Mouse (Mus musculus) C2C12 (cell line): ENCODE data around the gene Trim11. TPM values are rescaled to one million over a fixed set of nuclear protein-coding genes. Genes with fewer than 3 reads are reported as not detected.
A peak's percentile ranks its signal among the peaks of the same experiment; 100 is the strongest.

Experiments
- H3K27me3 ChIP-seq: one replicate; pipeline ENCODE4 v1.6.1; 2011; ENCODE audit not compliant: control insufficient read depth, insufficient read depth, insufficient read length
- H3K36me3 ChIP-seq: one replicate; pipeline ENCODE4 v1.6.1; 2011; ENCODE audit not compliant: control insufficient read depth, insufficient read depth
- H3K4me3 ChIP-seq: one replicate; pipeline ENCODE4 v1.5.1; 2011; ENCODE audit warnings: mild to moderate bottlenecking, control low read depth; ENCODE audit not compliant: poor library complexity, insufficient read depth, severe bottlenecking
- H3K79me2 ChIP-seq: one replicate; pipeline ENCODE4 v1.6.1; 2011; ENCODE audit not compliant: control insufficient read depth, insufficient read depth
- H3K79me3 ChIP-seq: one replicate; pipeline ENCODE4 v1.6.1; 2011; ENCODE audit warnings: low read depth, control low read depth
- H3ac ChIP-seq: one replicate; pipeline ENCODE3; 2011; ENCODE audit warnings: low read depth; ENCODE audit not compliant: control insufficient read depth, insufficient read length
- CEBPB ChIP-seq: IDR thresholded peaks from one replicate; pipeline ENCODE4 v1.6.1; 2011; ENCODE audit warnings: low read depth, mild to moderate bottlenecking, control low read depth, moderate library complexity
- CTCF ChIP-seq: IDR thresholded peaks from one replicate; pipeline ENCODE4 v1.5.1; 2011; ENCODE audit not compliant: control insufficient read depth, insufficient read depth, insufficient read length
- FOSL1 ChIP-seq: IDR thresholded peaks from one replicate; pipeline ENCODE4 v1.8.0; 2011; ENCODE audit warnings: mild to moderate bottlenecking, low read length; ENCODE audit not compliant: poor library complexity, insufficient read depth, severe bottlenecking
- MAX ChIP-seq: IDR thresholded peaks from one replicate; pipeline ENCODE4 v1.6.1; 2011; ENCODE audit warnings: mild to moderate bottlenecking, control low read depth
- MYOD1 ChIP-seq: IDR thresholded peaks from one replicate; pipeline ENCODE4 v1.6.1; 2011; ENCODE audit warnings: low read depth; ENCODE audit not compliant: control insufficient read depth, insufficient read length
- MYOG ChIP-seq: IDR thresholded peaks from one replicate; pipeline ENCODE4 v1.6.1; 2011; ENCODE audit not compliant: control insufficient read depth, insufficient read length; ENCODE audit errors: extremely low read depth
- USF1 ChIP-seq: IDR thresholded peaks from one replicate; pipeline ENCODE4 v1.6.1; 2011; ENCODE audit warnings: low read depth, mild to moderate bottlenecking, control low read depth, moderate library complexity
- polyA plus RNA-seq: library from polyadenylated mRNA; unstranded; fragments of >200 nt; fragmentation: generic; extraction: Trizol; gene quantifications from one replicate; pipeline ENCODE4 v1.2.1, GENCODE M21; 2012; ENCODE audit warnings: missing spikeins

The Trim11 gene
- polyA plus RNA-seq, 1 experiment: 15.1 TPM

DNA sequence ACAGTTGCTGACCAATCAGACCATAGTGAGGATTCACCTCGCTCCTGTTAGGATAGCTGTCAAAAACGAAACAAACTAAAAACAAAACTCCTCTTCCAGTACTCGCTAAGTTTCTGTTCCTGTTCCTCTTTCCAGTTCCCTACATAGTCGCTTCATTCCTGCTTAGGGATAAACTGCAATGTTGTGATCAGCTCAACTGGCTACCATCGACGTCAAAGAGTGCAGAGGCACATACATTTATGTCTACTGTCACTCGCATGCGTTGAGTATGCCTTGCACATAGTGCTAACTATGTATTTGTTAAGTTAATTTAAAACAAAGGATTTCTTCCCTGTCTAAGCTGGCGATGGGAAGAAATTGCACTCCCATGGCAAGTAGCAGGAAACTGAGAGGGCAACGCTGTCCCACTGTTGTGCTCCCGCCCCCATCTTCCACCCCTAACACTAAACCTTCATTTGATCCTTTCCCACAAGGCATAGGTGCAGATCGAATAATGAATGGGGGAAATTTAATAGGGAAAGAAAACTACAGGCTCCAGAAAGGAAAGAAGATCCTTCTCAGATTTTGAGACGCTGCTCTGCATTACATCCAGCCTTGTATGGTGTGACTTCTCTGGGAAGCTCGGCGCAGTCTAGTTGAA, 18.6 kb upstream of the Trim11 start:
- H3ac ChIP-seq: no peak overlapping the region
- H3K36me3 ChIP-seq: peaks cover 24% of the 10 kb centered on the region
- H3K27me3 ChIP-seq: no peaks in the 10 kb centered on the region
- peaks cover 17% of the 10 kb centered on the region for H3K79me3 ChIP-seq
- H3K4me3 ChIP-seq: no peak overlapping the region
- TF ChIP-seq CTCF: no peak
- TF ChIP-seq CEBPB: no peak
- no peak for TF ChIP-seq FOSL1
- TF ChIP-seq MYOD1: no peak
- no peak for TF ChIP-seq USF1
- no peak for TF ChIP-seq MYOG
- peaks cover 29% of the 10 kb centered on the region for H3K79me2 ChIP-seq

DNA sequence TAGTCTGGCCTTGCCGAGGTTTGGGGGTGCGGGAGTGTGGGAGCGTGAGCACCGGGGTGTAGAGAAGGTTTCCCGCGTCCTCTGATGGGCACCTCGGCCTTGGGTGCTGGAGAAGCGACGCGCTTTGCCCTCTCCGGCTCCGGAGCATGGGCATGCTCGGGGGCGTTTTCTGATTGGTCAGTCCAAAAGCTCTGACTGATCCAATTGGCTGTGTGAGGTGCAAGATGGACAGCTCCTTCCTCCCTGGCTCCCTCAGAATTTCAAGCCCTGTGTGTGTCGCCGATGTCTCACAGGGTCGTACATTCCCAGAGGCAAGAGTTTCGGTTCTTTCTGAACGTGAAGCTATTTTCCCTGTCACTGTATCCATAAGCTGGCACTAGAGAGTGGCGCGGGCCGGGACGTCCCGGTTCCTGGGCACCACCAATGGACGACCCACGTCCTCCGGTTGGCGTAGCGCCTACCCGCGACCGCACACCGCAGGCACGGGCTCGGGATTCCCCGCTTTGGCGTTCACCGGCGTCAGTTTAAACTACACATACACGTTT, 17.9 kb upstream of the Trim11 start:
- Histone ChIP-seq H3K79me3 (peaks cover 17% of the 10 kb centered on the region), H3K79me2 (peaks cover 28% of the 10 kb centered on the region), H3K36me3 (peaks cover 24% of the 10 kb centered on the region), H3K4me3 (peak overlapping the region; percentile 23), H3ac (peak overlapping the region; percentile 63), H3K27me3 (no peaks in the 10 kb centered on the region)
- TF ChIP-seq MYOG: no peak
- TF ChIP-seq FOSL1: no peak
- TF ChIP-seq MYOD1: no peak
- no peak for TF ChIP-seq CEBPB
- TF ChIP-seq CTCF: no peak
- TF ChIP-seq USF1: no peak
- peak; percentile 59 for TF ChIP-seq MAX

- no peaks in the 10 kb centered on the region for H3K27me3 ChIP-seq
- H3ac ChIP-seq: no peak overlapping the region
- H3K79me2 ChIP-seq: peaks cover 13% of the 10 kb centered on the region
- H3K79me3 ChIP-seq: peaks cover 3% of the 10 kb centered on the region
- TF ChIP-seq MYOG: no peak
- no peak for TF ChIP-seq FOSL1
- TF ChIP-seq CTCF: no peak
- TF ChIP-seq MYOD1: no peak
- no peak for TF ChIP-seq MAX
- no peak for TF ChIP-seq CEBPB
- TF ChIP-seq USF1: no peak
- H3K36me3 ChIP-seq: peaks cover 15% of the 10 kb centered on the region
- no peak overlapping the region for H3K4me3 ChIP-seq
Measured at GRCm38 (mm10) chr11:58961364-58962177, 16.3 kb upstream of the Trim11 start.

- Histone ChIP-seq H3K79me2 (no peaks in the 10 kb centered on the region), H3K36me3 (peaks cover 7% of the 10 kb centered on the region), H3K27me3 (no peaks in the 10 kb centered on the region), H3K4me3 (no peak overlapping the region), H3K79me3 (no peaks in the 10 kb centered on the region), H3ac (no peak overlapping the region)
- no peak for TF ChIP-seq MYOD1
- TF ChIP-seq FOSL1: no peak
- no peak for TF ChIP-seq CTCF
- no peak for TF ChIP-seq MYOG
- no peak for TF ChIP-seq MAX
- no peak for TF ChIP-seq USF1
- no peak for TF ChIP-seq CEBPB
Measured at GRCm38 (mm10) chr11:58963543-58963942, 14.3 kb upstream of the Trim11 start.

- Histone ChIP-seq H3K79me3 (no peaks in the 10 kb centered on the region), H3K27me3 (no peaks in the 10 kb centered on the region), H3K36me3 (peaks cover 7% of the 10 kb centered on the region), H3ac (no peak overlapping the region), H3K4me3 (no peak overlapping the region), H3K79me2 (no peaks in the 10 kb centered on the region)
- TF ChIP-seq MYOG: no peak
- no peak for TF ChIP-seq FOSL1
- TF ChIP-seq MYOD1: no peak
- TF ChIP-seq CEBPB: no peak
- no peak for TF ChIP-seq USF1
- no peak for TF ChIP-seq CTCF
- TF ChIP-seq MAX: no peak
Measured at GRCm38 (mm10) chr11:58964216-58964615, 13.7 kb upstream of the Trim11 start.
